Mouse (Mus musculus): ENCODE results near the gene Cldn3. TPM values are rescaled to one million over a fixed set of nuclear protein-coding genes. Genes with fewer than 3 reads are reported as not detected.

The Cldn3 gene
- polyA plus RNA-seq, 1 experiment from 2014 or later = 27.2 TPM

DNA sequence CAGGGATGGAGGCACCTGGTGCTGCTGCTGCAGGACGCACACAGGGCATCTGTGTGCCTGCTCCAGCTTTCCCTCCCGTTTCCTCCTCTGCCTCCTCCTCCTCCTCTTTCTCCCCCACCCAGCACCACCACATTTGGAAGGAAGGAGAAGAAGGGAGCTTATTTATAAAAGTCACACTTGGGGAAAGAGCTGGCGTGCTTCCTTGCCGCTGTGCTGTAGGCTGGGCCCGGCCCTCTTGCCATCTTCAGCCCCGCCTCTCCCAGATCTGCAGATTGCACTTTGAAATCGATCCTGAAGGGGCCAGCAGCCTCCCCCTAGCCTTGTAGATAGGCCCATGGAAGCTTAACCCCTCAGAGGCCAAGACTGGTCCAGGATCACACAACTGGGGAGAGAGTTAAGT, 39.9 kb downstream of the Cldn3 start:
- WGBS = 10% methylated on average over 7 of the region's 7 CpGs
- peak overlapping the region; percentile 7 for H3K4me3 ChIP-seq
- H3K9ac ChIP-seq = no peak overlapping the region
- H3K36me3 ChIP-seq = no peaks in the 10 kb centered on the region
- peak overlapping the region; percentile 26; the same call in 1 of the 2 replicates for H3K4me2 ChIP-seq
- peak overlapping the region; percentile 17; the same call in 1 of the 2 replicates for H3K27ac ChIP-seq
- ATAC-seq (ENCODE audit: insufficient number of reproducible peaks, low FRiP score, low TSS enrichment, low read depth) = no peak
- H3K27me3 ChIP-seq = no peaks in the 10 kb centered on the region
- H3K9me3 ChIP-seq = no peaks in the 10 kb centered on the region
- H3K4me1 ChIP-seq = peaks cover 59% of the 10 kb centered on the region

DNA sequence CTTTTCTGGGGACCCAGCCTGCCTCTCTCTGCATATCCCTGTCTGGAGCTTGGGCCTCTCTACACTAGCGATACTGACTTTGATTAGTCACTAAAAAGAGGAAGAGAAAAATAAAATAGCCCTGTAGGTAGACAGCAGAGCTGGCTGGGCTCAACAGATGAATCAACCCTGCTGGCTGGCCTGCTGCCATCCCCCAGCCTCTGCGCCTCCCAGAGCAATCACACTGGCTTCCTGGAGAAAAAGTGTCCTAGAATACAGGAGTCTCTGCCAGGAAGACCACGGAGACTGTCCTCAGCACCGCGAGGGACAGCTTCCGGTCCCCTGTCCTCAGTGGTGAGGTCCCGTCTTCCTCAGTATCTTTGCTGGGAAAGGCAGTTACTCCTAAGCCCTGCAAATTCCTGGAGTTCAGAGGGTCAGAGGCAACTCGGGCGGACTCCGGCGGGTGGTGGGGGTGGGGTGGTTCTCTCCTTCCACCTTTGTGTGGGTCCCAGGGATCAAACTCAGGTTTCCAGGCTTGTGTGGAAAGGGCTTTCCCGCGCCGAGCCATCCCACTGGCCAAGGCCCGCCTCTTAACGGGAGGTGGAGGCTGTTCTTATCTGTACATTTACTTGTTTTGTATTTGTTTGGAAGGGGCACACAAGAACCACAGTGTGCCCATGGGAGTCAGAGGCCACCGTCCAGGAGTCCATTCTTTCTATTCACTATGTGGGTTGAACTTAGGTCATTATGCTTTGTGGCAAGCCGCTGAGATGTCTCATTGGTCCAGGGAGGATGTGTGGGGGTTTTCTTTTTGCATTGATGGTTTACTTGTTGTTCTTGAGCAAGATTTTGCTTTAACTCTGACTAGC, 43.2 kb downstream of the Cldn3 start:
- H3K9me3 ChIP-seq = no peaks in the 10 kb centered on the region
- 56% methylated on average over 18 of the region's 18 CpGs for WGBS
- no peak for ATAC-seq (ENCODE audit: insufficient number of reproducible peaks, low FRiP score, low TSS enrichment, low read depth)
- no peaks in the 10 kb centered on the region for H3K27me3 ChIP-seq
- H3K36me3 ChIP-seq = no peaks in the 10 kb centered on the region; the same call in 1 of the 2 replicates
- H3K4me3 ChIP-seq = no peak overlapping the region
- peaks cover 37% of the 10 kb centered on the region for H3K4me1 ChIP-seq
- H3K4me2 ChIP-seq = no peak overlapping the region
- no peak overlapping the region for H3K9ac ChIP-seq
- H3K27ac ChIP-seq = no peak overlapping the region

DNA sequence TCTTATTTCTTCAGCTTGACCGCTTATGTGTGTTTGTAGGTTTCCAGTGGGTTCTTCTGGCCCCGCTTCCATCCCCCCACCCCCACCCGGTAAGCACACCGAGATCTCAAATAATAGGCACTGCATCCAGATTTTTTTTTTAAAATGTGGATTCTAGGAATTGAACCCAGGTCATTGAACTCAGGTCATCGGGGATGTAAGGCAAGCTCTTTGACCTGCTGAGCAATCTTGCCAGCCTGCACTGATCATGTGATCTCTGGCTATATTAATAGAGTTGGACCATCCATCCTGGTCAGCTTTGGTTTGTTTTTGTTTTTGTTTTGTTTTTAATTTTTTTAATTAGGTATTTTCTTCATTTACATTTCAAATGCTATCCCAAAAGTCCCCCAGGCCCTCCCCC, 46.6 kb downstream of the Cldn3 start:
- no peak overlapping the region for H3K4me3 ChIP-seq
- peaks cover 5% of the 10 kb centered on the region; the same call in 1 of the 2 replicates for H3K36me3 ChIP-seq
- H3K4me1 ChIP-seq = peaks cover 21% of the 10 kb centered on the region
- no peaks in the 10 kb centered on the region for H3K27me3 ChIP-seq
- H3K9ac ChIP-seq = no peak overlapping the region
- no peak overlapping the region for H3K4me2 ChIP-seq
- 90% methylated on average over 5 of the region's 5 CpGs for WGBS
- no peaks in the 10 kb centered on the region for H3K9me3 ChIP-seq
- ATAC-seq (ENCODE audit: insufficient number of reproducible peaks, low FRiP score, low TSS enrichment, low read depth) = no peak
- no peak overlapping the region for H3K27ac ChIP-seq

DNA sequence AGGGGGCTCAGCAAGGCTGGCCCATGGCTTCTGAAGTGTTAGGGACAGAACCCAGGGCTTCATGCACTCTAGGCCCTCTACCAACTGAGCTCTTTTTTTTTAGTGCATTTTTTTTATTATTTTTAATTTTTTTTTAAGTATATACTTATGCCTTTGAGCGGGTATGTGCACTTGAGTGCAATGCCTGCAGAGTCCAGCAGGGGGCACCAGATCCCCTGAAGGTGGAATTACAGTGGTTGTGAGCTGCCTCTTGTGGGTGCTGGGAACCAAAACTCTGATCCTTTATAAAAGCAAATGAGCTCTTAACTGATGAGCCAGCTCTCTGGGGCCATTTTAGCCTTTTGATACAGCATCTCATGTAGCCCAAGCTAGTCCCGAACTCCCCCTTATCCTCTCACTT, 48.6 kb downstream of the Cldn3 start:
- Histone ChIP-seq H3K27me3 (no peaks in the 10 kb centered on the region), H3K9me3 (no peaks in the 10 kb centered on the region), H3K4me1 (peaks cover 8% of the 10 kb centered on the region; the same call in 1 of the 2 replicates), H3K9ac (no peak overlapping the region), H3K36me3 (peaks cover 20% of the 10 kb centered on the region; the same call in 1 of the 2 replicates), H3K4me3 (no peak overlapping the region), H3K4me2 (no peak overlapping the region), H3K27ac (no peak overlapping the region)
- WGBS = 96% methylated on average over 2 of the region's 2 CpGs
- ATAC-seq (ENCODE audit: insufficient number of reproducible peaks, low FRiP score, low TSS enrichment, low read depth) = no peak

DNA sequence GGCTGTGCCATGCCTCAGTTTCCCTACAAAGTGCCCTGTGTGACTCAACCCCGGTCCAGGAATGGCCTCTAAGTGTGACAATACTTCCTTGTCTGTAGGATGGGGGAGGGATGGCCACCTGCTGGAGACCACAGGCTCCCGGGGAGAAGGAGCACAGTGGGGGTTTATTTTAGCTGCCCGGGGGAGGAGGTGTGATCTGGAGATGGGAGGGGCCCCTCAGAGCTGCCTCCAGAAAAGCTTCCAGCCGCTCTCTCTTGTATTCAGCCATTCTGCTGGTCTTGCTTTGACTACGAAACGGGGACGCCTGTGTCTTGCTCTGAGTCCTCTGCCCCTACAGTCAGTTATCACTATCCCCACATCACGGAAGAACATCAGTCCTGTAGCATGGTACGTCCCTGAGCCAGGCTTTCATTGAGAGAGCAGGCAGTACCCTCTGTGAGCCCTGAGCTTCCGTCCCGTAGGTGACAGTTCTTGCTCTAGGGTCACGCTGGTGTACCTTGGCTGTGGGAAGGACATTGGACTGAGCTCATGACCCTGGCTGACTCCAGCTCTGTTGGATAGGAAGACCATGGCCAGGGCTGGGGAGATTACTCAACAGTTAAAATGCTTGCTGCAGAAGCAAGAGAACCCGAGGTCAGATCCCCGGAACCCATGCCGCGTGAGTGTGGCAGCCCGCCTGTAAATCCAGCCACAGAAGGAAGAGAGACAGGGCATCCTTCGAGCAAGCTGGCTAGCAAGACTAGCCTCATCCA, 49.8 kb downstream of the Cldn3 start:
- 68% methylated on average over 18 of the region's 18 CpGs for WGBS
- H3K36me3 ChIP-seq = peaks cover 20% of the 10 kb centered on the region; the same call in 1 of the 2 replicates
- no peaks in the 10 kb centered on the region for H3K27me3 ChIP-seq
- no peak overlapping the region for H3K4me3 ChIP-seq
- no peak overlapping the region for H3K4me2 ChIP-seq
- no peaks in the 10 kb centered on the region for H3K9me3 ChIP-seq
- no peak overlapping the region for H3K27ac ChIP-seq
- H3K4me1 ChIP-seq = peaks cover 6% of the 10 kb centered on the region; the same call in 1 of the 2 replicates
- H3K9ac ChIP-seq = no peak overlapping the region
- no peak for ATAC-seq (ENCODE audit: insufficient number of reproducible peaks, low FRiP score, low TSS enrichment, low read depth)

Other genes starting within 250 kb of the Cldn3 start
- 178 and 206 TPM in 2 replicates for gene Eln, start 238.9 kb upstream of the Cldn3 start, polyA plus RNA-seq (2015; fragmentation: Nextera tagmentation; extraction: Ambion mirVana)
- not detected in 2 replicates for gene Tmem270, start 79.5 kb upstream of the Cldn3 start, polyA plus RNA-seq (2015; fragmentation: Nextera tagmentation; extraction: Ambion mirVana)
- gene Cldn13, start 70.7 kb upstream of the Cldn3 start, polyA plus RNA-seq (2015; fragmentation: Nextera tagmentation; extraction: Ambion mirVana) = 0.27 and 1.3 TPM in 2 replicates
- gene Mettl27, start 53.8 kb upstream of the Cldn3 start, polyA plus RNA-seq (2015; fragmentation: Nextera tagmentation; extraction: Ambion mirVana) = 13.9 and 17.0 TPM in 2 replicates
- 46.3 and 68.0 TPM in 2 replicates for gene Cldn4, start 39.3 kb upstream of the Cldn3 start, polyA plus RNA-seq (2015; fragmentation: Nextera tagmentation; extraction: Ambion mirVana)
- gene Abhd11, start 22.9 kb downstream of the Cldn3 start, polyA plus RNA-seq (2015; fragmentation: Nextera tagmentation; extraction: Ambion mirVana) = 66.1 and 68.2 TPM in 2 replicates
- 9.9 and 11.3 TPM in 2 replicates for gene Stx1a, start 37.3 kb downstream of the Cldn3 start, polyA plus RNA-seq (2015; fragmentation: Nextera tagmentation; extraction: Ambion mirVana)
- 31.2 and 33.3 TPM in 2 replicates for gene Dnajc30, start 78.0 kb downstream of the Cldn3 start, polyA plus RNA-seq (2015; fragmentation: Nextera tagmentation; extraction: Ambion mirVana)
- gene Bud23, start 78.7 kb downstream of the Cldn3 start, polyA plus RNA-seq (2015; fragmentation: Nextera tagmentation; extraction: Ambion mirVana) = 108 and 109 TPM in 2 replicates
- 7.6 and 9.5 TPM in 2 replicates for gene Vps37d, start 92.1 kb downstream of the Cldn3 start, polyA plus RNA-seq (2015; fragmentation: Nextera tagmentation; extraction: Ambion mirVana)
- 0.82 and 0.86 TPM in 2 replicates for gene Mlxipl, start 103.7 kb downstream of the Cldn3 start, polyA plus RNA-seq (2015; fragmentation: Nextera tagmentation; extraction: Ambion mirVana)
- gene Tbl2, start 163.4 kb downstream of the Cldn3 start, polyA plus RNA-seq (2015; fragmentation: Nextera tagmentation; extraction: Ambion mirVana) = 30.1 and 33.4 TPM in 2 replicates
- 47.6 and 50.4 TPM in 2 replicates for gene Bcl7b, start 182.1 kb downstream of the Cldn3 start, polyA plus RNA-seq (2015; fragmentation: Nextera tagmentation; extraction: Ambion mirVana)
- 34.3 and 38.4 TPM in 2 replicates for gene Baz1b, start 201.1 kb downstream of the Cldn3 start, polyA plus RNA-seq (2015; fragmentation: Nextera tagmentation; extraction: Ambion mirVana)